Mouse (Mus musculus): Measurements from ENCODE around the gene Pum3. TPM values are rescaled to one million over a fixed set of nuclear protein-coding genes. Genes with fewer than 3 reads are reported as not detected.

Gene Pum3
- total and polyA plus RNA-seq, 3 experiments = 54.4 to 210 (median 83.3) TPM

GRCm38 (mm10) chr19:27385304-27385703 is 44.3 kb downstream of the Pum3 start:
- dilution Hi-C loops (cut with MboI; ENCODE audit: extremely low pct_ligation_motif_present, extremely low pct_unique_long_range_greater_than_20kb, low sequenced_read_pairs) (no loop called here), in situ Hi-C loops (cut with MboI; ENCODE audit: low pct_ligation_motif_present, low pct_unique_long_range_greater_than_20kb, low sequenced_read_pairs) (no loop called here)
- Histone ChIP-seq H3K27me3 (replicated peaks) (no peaks in the 10 kb centered on the region), H3K9me3 (replicated peaks; ENCODE audit: low read length) (no peaks in the 10 kb centered on the region), H3K36me3 (replicated peaks in 1 of 2; ENCODE audit: control insufficient read depth in 1 of 2, insufficient read depth in 1 of 2, low read length in 1 of 2) (peaks cover 38 to 73% of the 10 kb centered on the region in 2 experiments), H3K4me3 (replicated peaks in 1 of 3; ENCODE audit: low read depth in 2 of 3, low read length in 2 of 3, poor library complexity in 1 of 3) (no peak overlapping the region), H3K9ac (ENCODE audit: insufficient read depth, low read depth) (no peak overlapping the region), H3K79me2 (replicated peaks; ENCODE audit: control insufficient read depth, extremely low read depth, insufficient read depth, poor library complexity, severe bottlenecking) (no peaks in the 10 kb centered on the region), H3K27ac (ENCODE audit: insufficient read depth, low read depth) (no peak overlapping the region), H3K4me2 (ENCODE audit: insufficient read depth, low read depth, poor library complexity, severe bottlenecking) (no peak overlapping the region), H3K4me1 (ENCODE audit: control insufficient read depth in 1 of 2, insufficient read depth in 2 of 2) (no peaks in the 10 kb centered on the region)
- DNase-seq (ENCODE audit: extremely low read depth) = no peak
- TF ChIP-seq SIN3A (IDR thresholded peaks at IDR 0.05; ENCODE audit: low read length) = no peak
- no peak for TF ChIP-seq CHD1 (IDR thresholded peaks at IDR 0.05; ENCODE audit: low read depth, low read length)
- TF ChIP-seq MAX (IDR thresholded peaks at IDR 0.05; ENCODE audit: low read length) = no peak
- TF ChIP-seq IRF4 (IDR thresholded peaks at IDR 0.05; ENCODE audit: low read depth, low read length) = no peak
- no peak for TF ChIP-seq KAT2A (IDR thresholded peaks at IDR 0.05; ENCODE audit: insufficient replicate concordance, low read length)
- no peak for TF ChIP-seq SMC3 (IDR thresholded peaks at IDR 0.05; ENCODE audit: low read depth, low read length)
- no peak for TF ChIP-seq USF1 (IDR thresholded peaks at IDR 0.05; ENCODE audit: low read depth, low read length)
- no peak for TF ChIP-seq POLR2A (IDR thresholded peaks at IDR 0.05; ENCODE audit: low read depth, low read length)
- no peak for TF ChIP-seq MAFK (IDR thresholded peaks at IDR 0.05; ENCODE audit: insufficient replicate concordance, low read length)
- no peak for TF ChIP-seq ZMIZ1 (IDR thresholded peaks at IDR 0.05; ENCODE audit: low read depth, low read length)
- no peak for TF ChIP-seq NELFE (IDR thresholded peaks at IDR 0.05; ENCODE audit: low read depth, low read length)
- TF ChIP-seq NRF1 (IDR thresholded peaks at IDR 0.05; ENCODE audit: low read depth, low read length) = no peak
- no peak for TF ChIP-seq RCOR1 (conservative IDR thresholded peaks at IDR 0.05; ENCODE audit: low read depth, low read length)
- no peak for TF ChIP-seq CHD2 (IDR thresholded peaks at IDR 0.05; ENCODE audit: low read length)
- no peak for TF ChIP-seq MYC (IDR thresholded peaks at IDR 0.05; ENCODE audit: low read depth, low read length)
- no peak for TF ChIP-seq PAX5 (IDR thresholded peaks at IDR 0.05; ENCODE audit: low read length)
- no peak for TF ChIP-seq GABPA (IDR thresholded peaks at IDR 0.05; ENCODE audit: insufficient replicate concordance, low read depth, low read length)
- TF ChIP-seq CTCF (conservative IDR thresholded peaks at IDR 0.05 in 1 of 2, IDR thresholded peaks at IDR 0.05 in 1 of 2; ENCODE audit: low read depth in 2 of 2, low read length in 2 of 2) = no peak

GRCm38 (mm10) chr19:27383266-27383665 is 46.4 kb downstream of the Pum3 start:
- H3K79me2 ChIP-seq (replicated peaks; ENCODE audit: control insufficient read depth, extremely low read depth, insufficient read depth, poor library complexity, severe bottlenecking) = no peaks in the 10 kb centered on the region
- dilution Hi-C loops (cut with MboI; ENCODE audit: extremely low pct_ligation_motif_present, extremely low pct_unique_long_range_greater_than_20kb, low sequenced_read_pairs) (no loop called here), in situ Hi-C loops (cut with MboI; ENCODE audit: low pct_ligation_motif_present, low pct_unique_long_range_greater_than_20kb, low sequenced_read_pairs) (no loop called here)
- TF ChIP-seq JUN (IDR thresholded peaks at IDR 0.05; ENCODE audit: insufficient read depth, low read depth, low read length) (no peak), POLR2AphosphoS2 (IDR thresholded peaks at IDR 0.05; ENCODE audit: low read depth, low read length) (no peak), EP300 (IDR thresholded peaks at IDR 0.05; ENCODE audit: low read length) (no peak), ZC3H11A (IDR thresholded peaks at IDR 0.05; ENCODE audit: low read depth, low read length) (no peak), NRF1 (IDR thresholded peaks at IDR 0.05; ENCODE audit: low read depth, low read length) (no peak), KAT2A (IDR thresholded peaks at IDR 0.05; ENCODE audit: insufficient replicate concordance, low read length) (no peak), MAX (IDR thresholded peaks at IDR 0.05; ENCODE audit: low read length) (no peak), TBP (conservative IDR thresholded peaks at IDR 0.05; ENCODE audit: low read depth, low read length) (no peak), UBTF (IDR thresholded peaks at IDR 0.05; ENCODE audit: low read depth, low read length) (no peak), MEF2A (IDR thresholded peaks at IDR 0.05; ENCODE audit: borderline replicate concordance, low read depth, low read length) (no peak), MAZ (IDR thresholded peaks at IDR 0.05; ENCODE audit: low read depth, low read length) (no peak), CTCF (conservative IDR thresholded peaks at IDR 0.05 in 1 of 2, IDR thresholded peaks at IDR 0.05 in 1 of 2; ENCODE audit: low read depth in 2 of 2, low read length in 2 of 2) (no peak), RCOR1 (conservative IDR thresholded peaks at IDR 0.05; ENCODE audit: low read depth, low read length) (no peak), IRF4 (IDR thresholded peaks at IDR 0.05; ENCODE audit: low read depth, low read length) (no peak), RAD21 (IDR thresholded peaks at IDR 0.05; ENCODE audit: low read depth, low read length) (no peak), CHD2 (IDR thresholded peaks at IDR 0.05; ENCODE audit: low read length) (no peak), SIN3A (IDR thresholded peaks at IDR 0.05; ENCODE audit: low read length) (no peak), MYC (IDR thresholded peaks at IDR 0.05; ENCODE audit: low read depth, low read length) (no peak)
- no peak for DNase-seq (ENCODE audit: extremely low read depth)
- no peak overlapping the region for H3K27ac ChIP-seq (ENCODE audit: insufficient read depth, low read depth)
- peaks cover 25 to 57% of the 10 kb centered on the region in 2 experiments for H3K36me3 ChIP-seq (replicated peaks in 1 of 2; ENCODE audit: control insufficient read depth in 1 of 2, insufficient read depth in 1 of 2, low read length in 1 of 2)
- H3K4me2 ChIP-seq (ENCODE audit: insufficient read depth, low read depth, poor library complexity, severe bottlenecking) = no peak overlapping the region
- H3K27me3 ChIP-seq (replicated peaks) = no peaks in the 10 kb centered on the region
- no peaks in the 10 kb centered on the region for H3K9me3 ChIP-seq (replicated peaks; ENCODE audit: low read length)
- no peak overlapping the region for H3K4me3 ChIP-seq (replicated peaks in 1 of 3; ENCODE audit: low read depth in 2 of 3, low read length in 2 of 3, poor library complexity in 1 of 3)
- H3K4me1 ChIP-seq (ENCODE audit: control insufficient read depth in 1 of 2, insufficient read depth in 2 of 2) = no peaks in the 10 kb centered on the region
- H3K9ac ChIP-seq (ENCODE audit: insufficient read depth, low read depth) = no peak overlapping the region

Data from CH12.LX (cell line).